Mouse (Mus musculus) forebrain, postnatal 0 days (tissue): ENCODE data around the gene Ppfia3. TPM values are rescaled to one million over a fixed set of nuclear protein-coding genes. Genes with fewer than 3 reads are reported as not detected.

Experiments used
- ATAC-seq: fragments of 200-750 bp; cut with Nextera tagmentation; 2 replicates; pipeline ENCODE4 v1.8.0; 2017; ENCODE audit warnings: mild to moderate bottlenecking, moderate library complexity
- DNase-seq: peaks from one replicate; pipeline ENCODE4 v3.0.0-alpha.2; 2015
- H3K27ac ChIP-seq: fragments of 300-500 bp; sonication (generic); 2 replicates; pipeline ENCODE4 v1.5.1; 2014; ENCODE audit warnings: low read depth, mild to moderate bottlenecking, antibody characterized with exemption, low read length, moderate library complexity, mixed read lengths
- H3K27me3 ChIP-seq: fragments of 300-500 bp; sonication (generic); 2 replicates; pipeline ENCODE4 v1.6.1; 2014; ENCODE audit warnings: mild to moderate bottlenecking, low read length, mixed read lengths; ENCODE audit not compliant: insufficient read depth
- H3K36me3 ChIP-seq: fragments of 300-500 bp; sonication (generic); 2 replicates; pipeline ENCODE4 v1.6.1; 2014; ENCODE audit warnings: mild to moderate bottlenecking, moderate library complexity; ENCODE audit not compliant: insufficient read depth
- H3K4me1 ChIP-seq: fragments of 300-500 bp; sonication (generic); 2 replicates; pipeline ENCODE4 v1.6.1; 2014; ENCODE audit warnings: antibody characterized with exemption; ENCODE audit not compliant: insufficient read depth
- H3K4me2 ChIP-seq: fragments of 300-500 bp; sonication (generic); 2 replicates; pipeline ENCODE4 v1.6.1; 2014; ENCODE audit warnings: low read depth, mild to moderate bottlenecking, moderate library complexity
- H3K4me3 ChIP-seq: fragments of 300-500 bp; sonication (generic); 2 replicates; pipeline ENCODE4 v1.5.1; 2014; ENCODE audit warnings: low read depth, low read length, mixed read lengths
- H3K9ac ChIP-seq: fragments of 300-500 bp; sonication (generic); 2 replicates; pipeline ENCODE4 v1.6.1; 2014; ENCODE audit warnings: mild to moderate bottlenecking
- H3K9me3 ChIP-seq: fragments of 300-500 bp; sonication (generic); 2 replicates; pipeline ENCODE4 v1.6.1; 2016; ENCODE audit warnings: low read length
- CTCF ChIP-seq: sonication (generic); IDR thresholded peaks from 2 replicates; pipeline ENCODE4 v1.5.1; 2016; ENCODE audit warnings: antibody characterized with exemption, control low read depth, low read depth
- WGBS: fragments of 180-500 bp; shearing (Covaris S2); extraction: QIAGEN DNeasy Blood & Tissue Kit; methylation state at CpG from one replicate; pipeline ENCODE4 v1.1.7; 2014; 5-methylcytosine and 5-hydroxymethylcytosine counted together
- polyA plus RNA-seq: library from polyadenylated mRNA; unstranded; fragments of >200 nt; fragmentation: Nextera tagmentation; extraction: Ambion mirVana; gene quantifications from 2 replicates; pipeline ENCODE4 v1.2.1, GENCODE M21; 2015
- total RNA-seq: library from RNA; depleted of rRNA; stranded (reverse); fragments of >200 nt; gene quantifications from 2 replicates; pipeline ENCODE4 v1.2.3, GENCODE M21; 2014; rRNA removed

Gene Ppfia3
- total and polyA plus RNA-seq, 2 experiments from 2014 or later: 26.0 to 81.0 TPM

GRCm38 (mm10) chr7:45300270-45300669, 66.5 kb downstream of the Ppfia3 start:
- WGBS: 17% methylated on average over 6 of the region's 6 CpGs
- Histone ChIP-seq H3K9me3 (no peaks in the 10 kb centered on the region), H3K4me2 (no peak overlapping the region), H3K27me3 (no peaks in the 10 kb centered on the region), H3K27ac (peak overlapping the region; percentile 10; the same call in 1 of the 2 replicates), H3K4me1 (peaks cover 8% of the 10 kb centered on the region), H3K36me3 (0 out of 2 replicates have a peak, but pooled peaks cover 8% of the 10 kb centered on the region), H3K4me3 (no peak overlapping the region), H3K9ac (no peak overlapping the region)
- ATAC-seq (peak; percentile 68), DNase-seq (peak; percentile 84)
- TF ChIP-seq CTCF: peak; percentile 81

GRCm38 (mm10) chr7:45299752-45300151, 67.1 kb downstream of the Ppfia3 start:
- DNase-seq (peak; percentile 87), ATAC-seq (peak; percentile 94)
- H3K36me3 ChIP-seq: 0 out of 2 replicates have a peak, but pooled peaks cover 8% of the 10 kb centered on the region
- H3K9me3 ChIP-seq: no peaks in the 10 kb centered on the region
- no peak overlapping the region for H3K4me3 ChIP-seq
- H3K27ac ChIP-seq: 0 out of 2 replicates have a peak overlapping the region, but pooled peaks have one; percentile 15
- TF ChIP-seq CTCF: peak; percentile 92
- H3K27me3 ChIP-seq: no peaks in the 10 kb centered on the region
- WGBS: 14% methylated on average over 5 of the region's 5 CpGs
- no peak overlapping the region for H3K4me2 ChIP-seq
- no peak overlapping the region for H3K9ac ChIP-seq
- H3K4me1 ChIP-seq: peaks cover 8% of the 10 kb centered on the region

DNA sequence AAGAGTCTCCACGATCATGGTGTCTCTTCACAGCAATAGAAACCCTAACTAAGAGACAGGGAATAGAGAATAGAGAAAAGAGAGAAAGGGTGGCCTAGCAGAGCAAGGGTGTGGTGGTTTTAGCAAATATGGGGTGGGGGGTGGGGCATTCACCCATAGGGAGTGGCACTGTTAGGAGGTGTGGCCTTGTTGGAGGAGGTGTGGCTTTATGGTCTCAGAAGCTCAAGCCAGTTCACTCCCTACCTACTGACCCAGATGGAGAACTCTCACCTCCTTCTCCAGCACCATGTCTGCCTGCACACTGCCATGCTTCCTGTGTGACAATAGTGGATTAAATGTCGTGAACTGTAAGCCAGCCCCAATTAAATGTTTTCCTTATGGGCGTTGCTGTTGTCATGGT, 69.3 kb downstream of the Ppfia3 start:
- 52% methylated on average over 3 of the region's 3 CpGs for WGBS
- no peak for ATAC-seq
- DNase-seq: no peak
- H3K4me3 ChIP-seq: no peak overlapping the region
- no peak overlapping the region for H3K9ac ChIP-seq
- H3K27me3 ChIP-seq: no peaks in the 10 kb centered on the region
- H3K27ac ChIP-seq: no peak overlapping the region
- no peaks in the 10 kb centered on the region for H3K9me3 ChIP-seq
- H3K4me1 ChIP-seq: peaks cover 5% of the 10 kb centered on the region
- no peaks in the 10 kb centered on the region for H3K36me3 ChIP-seq
- H3K4me2 ChIP-seq: no peak overlapping the region
- no peak for TF ChIP-seq CTCF

GRCm38 (mm10) chr7:45296626-45297025, 70.2 kb downstream of the Ppfia3 start:
- no peak overlapping the region for H3K9ac ChIP-seq
- WGBS: 54% methylated on average over 1 of the region's 1 CpGs
- H3K27ac ChIP-seq: no peak overlapping the region
- H3K9me3 ChIP-seq: no peaks in the 10 kb centered on the region
- no peak overlapping the region for H3K4me2 ChIP-seq
- H3K27me3 ChIP-seq: no peaks in the 10 kb centered on the region
- H3K4me1 ChIP-seq: peaks cover 5% of the 10 kb centered on the region
- no peaks in the 10 kb centered on the region for H3K36me3 ChIP-seq
- ATAC-seq (no peak), DNase-seq (no peak)
- no peak overlapping the region for H3K4me3 ChIP-seq
- TF ChIP-seq CTCF: no peak

Other genes with a start within 250 kb of the Ppfia3 start
Only the 30 nearest of the 35 such genes appear.
- gene Pih1d1, start 212.7 kb downstream of the Ppfia3 start, total RNA-seq: 112 and 117 TPM in 2 replicates
- 74.3 and 80.4 TPM in 2 replicates for gene Pih1d1, start 212.7 kb downstream of the Ppfia3 start, polyA plus RNA-seq
- 10.2 and 14.2 TPM in 2 replicates for gene Aldh16a1, start 212.4 kb downstream of the Ppfia3 start, total RNA-seq
- gene Aldh16a1, start 212.4 kb downstream of the Ppfia3 start, polyA plus RNA-seq: 13.3 TPM in 2 replicates
- gene Slc17a7, start 203.1 kb downstream of the Ppfia3 start, total RNA-seq: 71.4 and 87.5 TPM in 2 replicates
- gene Slc17a7, start 203.1 kb downstream of the Ppfia3 start, polyA plus RNA-seq: 47.6 and 50.3 TPM in 2 replicates
- not detected in 2 replicates for gene Gfy, start 187.4 kb downstream of the Ppfia3 start, total RNA-seq
- 0.21 TPM in 1 of 2 replicates, not detected in the other for gene Gfy, start 187.4 kb downstream of the Ppfia3 start, polyA plus RNA-seq
- gene Pth2, start 186.0 kb downstream of the Ppfia3 start, total RNA-seq: not detected in 2 replicates
- gene Pth2, start 186.0 kb downstream of the Ppfia3 start, polyA plus RNA-seq: 0.34 and 0.48 TPM in 2 replicates
- 0.14 and 0.46 TPM in 2 replicates for gene Ccdc155, start 162.1 kb downstream of the Ppfia3 start, total RNA-seq
- 0.35 and 0.97 TPM in 2 replicates for gene Ccdc155, start 162.1 kb downstream of the Ppfia3 start, polyA plus RNA-seq
- gene Dkkl1, start 154.9 kb downstream of the Ppfia3 start, total RNA-seq: 8.4 and 9.1 TPM in 2 replicates
- gene Dkkl1, start 154.9 kb downstream of the Ppfia3 start, polyA plus RNA-seq: 8.9 and 12.1 TPM in 2 replicates
- 30.6 and 40.6 TPM in 2 replicates for gene Tead2, start 151.3 kb downstream of the Ppfia3 start, total RNA-seq
- gene Tead2, start 151.3 kb downstream of the Ppfia3 start, polyA plus RNA-seq: 18.4 and 22.5 TPM in 2 replicates
- gene Cd37, start 127.9 kb downstream of the Ppfia3 start, total RNA-seq: 0.46 and 0.62 TPM in 2 replicates
- 2.0 and 2.5 TPM in 2 replicates for gene Cd37, start 127.9 kb downstream of the Ppfia3 start, polyA plus RNA-seq
- gene Slc6a16, start 125.9 kb downstream of the Ppfia3 start, total RNA-seq: 0.24 TPM in 1 of 2 replicates, not detected in the other
- gene Slc6a16, start 125.9 kb downstream of the Ppfia3 start, polyA plus RNA-seq: 0.74 and 1.7 TPM in 2 replicates
- not detected in 2 replicates for gene Slc6a21, start 89.5 kb downstream of the Ppfia3 start, total RNA-seq
- not detected in 2 replicates for gene Slc6a21, start 89.5 kb downstream of the Ppfia3 start, polyA plus RNA-seq
- gene Trpm4, start 33.2 kb downstream of the Ppfia3 start, total RNA-seq: 17.1 and 17.5 TPM in 2 replicates
- 8.9 and 9.4 TPM in 2 replicates for gene Trpm4, start 33.2 kb downstream of the Ppfia3 start, polyA plus RNA-seq
- 0.46 and 0.52 TPM in 2 replicates for gene Hrc, start 31.7 kb downstream of the Ppfia3 start, total RNA-seq
- not detected in 2 replicates for gene Hrc, start 31.7 kb downstream of the Ppfia3 start, polyA plus RNA-seq
- gene Lin7b, start 3.6 kb upstream of the Ppfia3 start, total RNA-seq: 32.2 and 47.3 TPM in 2 replicates
- gene Lin7b, start 3.6 kb upstream of the Ppfia3 start, polyA plus RNA-seq: 36.8 and 39.8 TPM in 2 replicates
- gene Snrnp70, start 28.7 kb upstream of the Ppfia3 start, total RNA-seq: 247 and 310 TPM in 2 replicates
- 116 and 124 TPM in 2 replicates for gene Snrnp70, start 28.7 kb upstream of the Ppfia3 start, polyA plus RNA-seq
- gene Kcna7, start 38.6 kb upstream of the Ppfia3 start, total RNA-seq: 0.14 TPM in 1 of 2 replicates, not detected in the other
- gene Kcna7, start 38.6 kb upstream of the Ppfia3 start, polyA plus RNA-seq: not detected in 2 replicates
- 0.24 TPM in 1 of 2 replicates, not detected in the other for gene Ntf5, start 46.7 kb upstream of the Ppfia3 start, total RNA-seq
- 0.07 and 0.11 TPM in 2 replicates for gene Ntf5, start 46.7 kb upstream of the Ppfia3 start, polyA plus RNA-seq
- gene Lhb, start 53.8 kb upstream of the Ppfia3 start, total RNA-seq: 0.43 TPM in 1 of 2 replicates, not detected in the other
- 0.36 and 1.0 TPM in 2 replicates for gene Lhb, start 53.8 kb upstream of the Ppfia3 start, polyA plus RNA-seq
- gene Gys1, start 67.8 kb upstream of the Ppfia3 start, total RNA-seq: 9.8 and 11.4 TPM in 2 replicates
- gene Gys1, start 67.8 kb upstream of the Ppfia3 start, polyA plus RNA-seq: 8.6 and 12.3 TPM in 2 replicates
- 123 and 149 TPM in 2 replicates for gene Ruvbl2, start 71.1 kb upstream of the Ppfia3 start, total RNA-seq
- 98.3 and 104 TPM in 2 replicates for gene Ruvbl2, start 71.1 kb upstream of the Ppfia3 start, polyA plus RNA-seq
- gene Ftl1, start 92.9 kb upstream of the Ppfia3 start, total RNA-seq: 2,541 and 3,015 TPM in 2 replicates
- gene Ftl1, start 92.9 kb upstream of the Ppfia3 start, polyA plus RNA-seq: 5,542 and 6,210 TPM in 2 replicates
- 120 and 127 TPM in 2 replicates for gene Bax, start 99.9 kb upstream of the Ppfia3 start, total RNA-seq
- gene Bax, start 99.9 kb upstream of the Ppfia3 start, polyA plus RNA-seq: 276 and 297 TPM in 2 replicates
- gene Tulp2, start 114.9 kb upstream of the Ppfia3 start, total RNA-seq: 0.19 and 0.46 TPM in 2 replicates
- gene Tulp2, start 114.9 kb upstream of the Ppfia3 start, polyA plus RNA-seq: 0.07 and 0.25 TPM in 2 replicates
- not detected in 2 replicates for gene Gm45808, start 119.8 kb upstream of the Ppfia3 start, total RNA-seq
- gene Gm45808, start 119.8 kb upstream of the Ppfia3 start, polyA plus RNA-seq: not detected in 2 replicates
- gene Dhdh, start 121.8 kb upstream of the Ppfia3 start, total RNA-seq: 3.5 and 4.9 TPM in 2 replicates
- 1.9 and 3.6 TPM in 2 replicates for gene Dhdh, start 121.8 kb upstream of the Ppfia3 start, polyA plus RNA-seq
- gene Nucb1, start 143.4 kb upstream of the Ppfia3 start, total RNA-seq: 76.8 and 107 TPM in 2 replicates
- 103 and 122 TPM in 2 replicates for gene Nucb1, start 143.4 kb upstream of the Ppfia3 start, polyA plus RNA-seq
- 17.1 and 23.8 TPM in 2 replicates for gene Ppp1r15a, start 159.2 kb upstream of the Ppfia3 start, total RNA-seq
- gene Ppp1r15a, start 159.2 kb upstream of the Ppfia3 start, polyA plus RNA-seq: 23.9 and 26.3 TPM in 2 replicates
- 1.2 and 2.9 TPM in 2 replicates for gene Plekha4, start 159.3 kb upstream of the Ppfia3 start, total RNA-seq
- gene Plekha4, start 159.3 kb upstream of the Ppfia3 start, polyA plus RNA-seq: 1.2 and 1.8 TPM in 2 replicates
- not detected in 2 replicates for gene Hsd17b14, start 187.9 kb upstream of the Ppfia3 start, total RNA-seq
- 0.13 and 0.63 TPM in 2 replicates for gene Hsd17b14, start 187.9 kb upstream of the Ppfia3 start, polyA plus RNA-seq
- 13.7 and 14.2 TPM in 2 replicates for gene Bcat2, start 203.1 kb upstream of the Ppfia3 start, total RNA-seq
- 17.7 and 20.2 TPM in 2 replicates for gene Bcat2, start 203.1 kb upstream of the Ppfia3 start, polyA plus RNA-seq